ENCODE assay signal across 8 mouse cellular contexts in the genomic region with DNA sequence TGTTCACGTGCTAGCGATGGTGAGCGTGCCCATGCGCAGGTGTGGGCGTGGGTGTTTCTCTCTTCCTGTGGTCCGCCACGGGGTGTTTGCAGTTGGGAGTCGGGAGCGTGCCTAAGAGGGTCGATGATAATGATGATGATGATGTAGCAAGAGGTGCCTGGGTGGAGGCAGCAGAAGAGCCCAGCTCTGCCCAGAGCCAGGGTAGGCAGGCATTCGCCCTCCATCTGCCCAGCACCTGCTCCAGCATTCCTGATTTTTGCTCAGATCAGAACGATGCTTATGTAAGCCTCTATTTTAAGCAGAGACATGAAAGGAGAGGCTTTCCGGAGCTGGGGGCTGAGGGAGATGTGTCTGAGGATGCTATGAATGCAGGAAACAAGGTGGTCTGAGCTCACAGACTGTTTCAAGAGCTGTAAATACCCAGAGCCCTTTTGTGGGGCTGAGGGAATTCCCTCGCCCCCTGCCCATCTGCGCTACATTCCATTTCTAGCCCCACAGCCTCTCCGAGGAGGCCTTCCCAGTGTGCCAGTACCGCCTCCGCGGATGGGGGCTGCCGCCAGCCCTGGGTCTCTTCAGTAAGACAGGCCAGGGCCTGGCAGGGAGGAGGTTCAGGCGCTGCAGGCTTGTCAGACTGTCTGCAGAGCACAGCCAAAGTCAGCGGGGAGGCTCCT. TPM values are rescaled to one million over a fixed set of nuclear protein-coding genes. Genes with fewer than 3 reads are reported as not detected.
DNase-seq lines count a peak whose midpoint lies in the region; ATAC-seq and TF ChIP-seq lines count a peak whose summit lies in the region.

No protein-coding gene starts in this region.

- H3K4me2 ChIP-seq in neural tube, embryonic 14.5 days (ENCODE audit: low read depth, low read length): peak overlapping the region; percentile 1

- H3K9me3 ChIP-seq in E14TG2a.4 (ENCODE audit: low read length): no peaks in the 10 kb centered on the region
- no peaks in the 10 kb centered on the region for H3K9me3 ChIP-seq in neural tube, embryonic 14.5 days (ENCODE audit: control insufficient read depth, low read length)

- peaks cover 66% of the 10 kb centered on the region for H3K4me1 ChIP-seq in E14TG2a.4 (replicated peaks; ENCODE audit: low read depth, low read length)
- peaks cover 42% of the 10 kb centered on the region for H3K4me1 ChIP-seq in neural tube, embryonic 14.5 days (ENCODE audit: control insufficient read depth, insufficient read depth, low read length)

- TF ChIP-seq CTCF in E14TG2a.4 (conservative IDR thresholded peaks at IDR 0.05; ENCODE audit: low read length): no peak
- no peak for TF ChIP-seq CTCF in brain, embryonic 14.5 days (IDR thresholded peaks at IDR 0.05; ENCODE audit: borderline replicate concordance, extremely low read depth, insufficient read depth, insufficient read length)

- ATAC-seq in frontal cortex, adult (ENCODE audit: low TSS enrichment): peak; percentile 27
- peak; percentile 21; the same call in 1 of the 2 replicates for ATAC-seq in neural tube, embryonic 14.5 days (ENCODE audit: low read depth)
- no peak for ATAC-seq in inflammation-experienced regulatory T-cells, adult 6 months

- peak; percentile 74 for DNase-seq in brain, embryonic 14.5 days (ENCODE audit: low read depth)
- DNase-seq in left cerebral cortex, adult 11 months (ENCODE audit: low spot score): peak; percentile 76
- DNase-seq in natural killer cell, adult 2 months (ENCODE audit: low spot score in 2 of 2): no peak
- DNase-seq in retina, embryonic 14.5 days (ENCODE audit: low spot score): no peak

- peak overlapping the region; percentile 1; the same call in 1 of the 2 replicates for H3K9ac ChIP-seq in neural tube, embryonic 14.5 days (replicated peaks; ENCODE audit: low read depth, low read length)

- H3K4me3 ChIP-seq in E14TG2a.4 (replicated peaks; ENCODE audit: low read length): peak overlapping the region; percentile 53
- no peak overlapping the region for H3K4me3 ChIP-seq in neural tube, embryonic 14.5 days (ENCODE audit: low read depth, low read length)

- peaks cover 16% of the 10 kb centered on the region for H3K27me3 ChIP-seq in E14TG2a.4 (ENCODE audit: insufficient read depth, low read length)
- H3K27me3 ChIP-seq in neural tube, embryonic 14.5 days (ENCODE audit: control insufficient read depth, insufficient read depth, low read length): no peaks in the 10 kb centered on the region

- 30% methylated on average over 22 of the region's 22 CpGs for WGBS in neural tube, embryonic 14.5 days

- H3K36me3 ChIP-seq in E14TG2a.4 (ENCODE audit: insufficient read depth, low read length): no peaks in the 10 kb centered on the region
- no peaks in the 10 kb centered on the region for H3K36me3 ChIP-seq in neural tube, embryonic 14.5 days (ENCODE audit: control insufficient read depth, insufficient read depth, low read length)

- TF ChIP-seq POLR2A in brain, embryonic 14.5 days (IDR thresholded peaks at IDR 0.05; ENCODE audit: borderline replicate concordance, extremely low read depth, insufficient read depth, insufficient read length, poor library complexity, severe bottlenecking): no peak

- peak overlapping the region; percentile 88 for H3K27ac ChIP-seq in neural tube, embryonic 14.5 days (ENCODE audit: low read depth, low read length)

RNA-seq across cellular contexts. Expression of a gene that starts 47.7 kb away (rescaled TPM):
- 8.1 and 8.8 TPM in 2 replicates for polyA plus RNA-seq in brain, embryonic 14.5 days (2012; rRNA removed)
- polyA plus RNA-seq in neural tube, embryonic 14.5 days (2014; fragmentation: Nextera tagmentation; extraction: Ambion mirVana): 6.7 and 7.2 TPM in 2 replicates
- polyA plus RNA-seq in inflammation-experienced regulatory T-cells, adult 6 months (2017; shearing (Covaris generic)): 10 to 100 TPM; 16.9 to 22.6 (median 20.6) TPM

Comparison
In these comparisons a context has a peak if more than half of its experiments do, and no peak if none do; other contexts are left out.
1. DNase-seq: peak in brain, embryonic 14.5 days (single experiment) and left cerebral cortex, adult 11 months (single experiment); none in natural killer cell, adult 2 months (0 of 2) and retina, embryonic 14.5 days (single experiment).